Mouse (Mus musculus) CH12.LX (cell line): ENCODE measurements at regions not wholly inside any gene's neighbourhood (a gene's known extent, or its start where the extent isn't known, plus 50 kb on each side); places are given as distances from the start of the nearest gene placed in this dataset.

Experiments used
- CHD1 ChIP-seq: IDR thresholded peaks from 2 replicates; pipeline ENCODE4 v1.6.1; 2012; ENCODE audit warnings: low read depth, low read length, improper control_type of control experiment, inconsistent platforms
- CTCF ChIP-seq, 2 experiments: IDR thresholded peaks in 1 of 2; conservative IDR thresholded peaks in 1 of 2; 2 replicates each; pipeline ENCODE4 v1.5.1; 2011 to 2012; ENCODE audit warnings: low read depth in 2 of 2, low read length in 2 of 2, improper control_type of control experiment in 1 of 2, inconsistent platforms in 1 of 2, mild to moderate bottlenecking in 1 of 2, moderate library complexity in 1 of 2
- EP300 ChIP-seq: IDR thresholded peaks from 2 replicates; pipeline ENCODE4 v1.6.1; 2011; ENCODE audit warnings: low read length, improper control_type of control experiment
- GABPA ChIP-seq: IDR thresholded peaks from 2 replicates; pipeline ENCODE4 v1.6.1; 2012; ENCODE audit warnings: low read depth, low read length, improper control_type of control experiment, inconsistent platforms; ENCODE audit not compliant: insufficient replicate concordance
- KAT2A ChIP-seq: IDR thresholded peaks from 2 replicates; pipeline ENCODE4 v1.6.1; 2012; ENCODE audit warnings: low read length, improper control_type of control experiment, inconsistent platforms; ENCODE audit not compliant: insufficient replicate concordance
- MXI1 ChIP-seq: IDR thresholded peaks from 2 replicates; pipeline ENCODE4 v1.6.1; 2011; ENCODE audit warnings: mild to moderate bottlenecking, low read depth, low read length, improper control_type of control experiment
- POLR2A ChIP-seq: IDR thresholded peaks from 2 replicates; pipeline ENCODE4 v1.6.1; 2011; ENCODE audit warnings: low read depth, mild to moderate bottlenecking, improper control_type of control experiment, low read length
- POLR2AphosphoS2 ChIP-seq: IDR thresholded peaks from 2 replicates; pipeline ENCODE4 v1.6.1; 2011; ENCODE audit warnings: low read depth, low read length, improper control_type of control experiment
- TCF12 ChIP-seq: IDR thresholded peaks from 2 replicates; pipeline ENCODE4 v1.6.1; 2014; ENCODE audit warnings: low read depth, mild to moderate bottlenecking, inconsistent platforms, low read length, improper control_type of control experiment
- UBTF ChIP-seq: IDR thresholded peaks from 2 replicates; pipeline ENCODE4 v1.6.1; 2012; ENCODE audit warnings: low read depth, mild to moderate bottlenecking, inconsistent platforms, low read length, improper control_type of control experiment, moderate library complexity
- USF1 ChIP-seq: IDR thresholded peaks from 2 replicates; pipeline ENCODE4 v1.6.1; 2014; ENCODE audit warnings: low read depth, mild to moderate bottlenecking, inconsistent platforms, low read length, improper control_type of control experiment
- ZKSCAN1 ChIP-seq: IDR thresholded peaks from 2 replicates; pipeline ENCODE4 v1.6.1; 2012; ENCODE audit warnings: low read depth, inconsistent platforms, low read length, improper control_type of control experiment, borderline replicate concordance
- ZMIZ1 ChIP-seq: IDR thresholded peaks from 2 replicates; pipeline ENCODE4 v1.6.1; 2012; ENCODE audit warnings: low read depth, mild to moderate bottlenecking, inconsistent platforms, low read length, improper control_type of control experiment

DNA sequence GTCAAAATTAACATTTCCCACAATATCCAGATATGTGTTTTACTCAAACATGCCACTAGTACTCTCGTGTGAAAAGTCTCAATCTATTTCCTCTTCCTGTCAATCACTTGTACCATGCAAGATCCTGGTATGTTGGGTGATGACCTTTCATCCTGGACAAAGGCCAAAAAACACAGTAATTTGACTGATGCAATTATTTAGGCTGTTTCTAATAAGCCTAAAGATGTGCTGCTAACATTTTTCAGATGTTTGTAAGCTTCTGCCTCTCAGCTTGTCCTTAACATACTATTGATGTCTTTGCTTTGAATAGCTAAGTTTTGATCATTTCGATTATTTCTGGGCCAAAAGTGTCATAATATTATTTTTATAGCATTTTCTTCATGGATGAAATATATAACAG, 418.4 kb upstream of the Arrdc4 start:
- TF ChIP-seq CTCF (conservative IDR thresholded peaks at IDR 0.05 in 1 of 2, IDR thresholded peaks at IDR 0.05 in 1 of 2; ENCODE audit: low read depth in 2 of 2, low read length in 2 of 2): no peak
- TF ChIP-seq ZMIZ1: no peak
- TF ChIP-seq MXI1: no peak
- TF ChIP-seq POLR2A: no peak
- TF ChIP-seq ZKSCAN1: no peak
- no peak for TF ChIP-seq EP300
- no peak for TF ChIP-seq CHD1
- TF ChIP-seq KAT2A: no peak
- TF ChIP-seq USF1: no peak
- no peak for TF ChIP-seq TCF12
- TF ChIP-seq POLR2AphosphoS2: no peak
- TF ChIP-seq GABPA: no peak
- TF ChIP-seq UBTF: no peak
